Mouse (Mus musculus) liver, embryonic 15.5 days (tissue): ENCODE data around the gene Agbl3. TPM values are rescaled to one million over a fixed set of nuclear protein-coding genes. Genes with fewer than 3 reads are reported as not detected.
A peak's percentile ranks its signal among the peaks of the same experiment; 100 is the strongest.

Experiments used
- ATAC-seq: fragments of 200-750 bp; cut with Nextera tagmentation; 2 replicates; pipeline ENCODE4 v1.8.0; 2017; ENCODE audit warnings: moderate number of reproducible peaks, mild to moderate bottlenecking, moderate library complexity; ENCODE audit not compliant: insufficient read depth
- H3K27ac ChIP-seq: fragments of 300-500 bp; sonication (generic); replicated peaks from 2 replicates; pipeline ENCODE4 v1.5.1; 2015; ENCODE audit warnings: mild to moderate bottlenecking, inconsistent platforms
- H3K27me3 ChIP-seq: fragments of 300-500 bp; sonication (generic); 2 replicates; pipeline ENCODE4 v1.6.1; 2015; ENCODE audit warnings: mild to moderate bottlenecking, inconsistent platforms
- H3K36me3 ChIP-seq: fragments of 300-500 bp; sonication (generic); replicated peaks from 2 replicates; pipeline ENCODE4 v1.6.1; 2015; ENCODE audit warnings: moderate library complexity, mild to moderate bottlenecking, inconsistent platforms
- H3K4me1 ChIP-seq: fragments of 300-500 bp; sonication (generic); replicated peaks from 2 replicates; pipeline ENCODE4 v1.6.1; 2015; ENCODE audit warnings: inconsistent platforms
- H3K4me2 ChIP-seq: fragments of 300-500 bp; sonication (generic); 2 replicates; pipeline ENCODE4 v1.6.1; 2015; ENCODE audit warnings: moderate library complexity, mild to moderate bottlenecking, inconsistent platforms
- H3K4me3 ChIP-seq: fragments of 300-500 bp; sonication (generic); replicated peaks from 2 replicates; pipeline ENCODE4 v1.5.1; 2015; ENCODE audit warnings: mild to moderate bottlenecking, inconsistent platforms
- H3K9ac ChIP-seq: fragments of 300-500 bp; sonication (generic); 2 replicates; pipeline ENCODE4 v1.6.1; 2015; ENCODE audit warnings: moderate library complexity, mild to moderate bottlenecking, inconsistent platforms
- H3K9me3 ChIP-seq: fragments of 300-500 bp; sonication (generic); replicated peaks from 2 replicates; pipeline ENCODE4 v1.6.1; 2016; ENCODE audit warnings: inconsistent platforms
- WGBS: fragments of 180-500 bp; shearing (Covaris S2); methylation state at CpG from one replicate; pipeline ENCODE4 v1.1.7; 2015; ENCODE audit warnings: mixed read lengths; ENCODE audit not compliant: insufficient replicate concordance; 5-methylcytosine and 5-hydroxymethylcytosine counted together
- polyA plus RNA-seq: library from polyadenylated mRNA; unstranded; fragments of >200 nt; fragmentation: Nextera tagmentation; extraction: Ambion mirVana; gene quantifications from 2 replicates; pipeline ENCODE4 v1.2.1, GENCODE M21; 2015

Agbl3 gene
- polyA plus RNA-seq, 1 experiment from 2014 or later, result 2.4 TPM

DNA sequence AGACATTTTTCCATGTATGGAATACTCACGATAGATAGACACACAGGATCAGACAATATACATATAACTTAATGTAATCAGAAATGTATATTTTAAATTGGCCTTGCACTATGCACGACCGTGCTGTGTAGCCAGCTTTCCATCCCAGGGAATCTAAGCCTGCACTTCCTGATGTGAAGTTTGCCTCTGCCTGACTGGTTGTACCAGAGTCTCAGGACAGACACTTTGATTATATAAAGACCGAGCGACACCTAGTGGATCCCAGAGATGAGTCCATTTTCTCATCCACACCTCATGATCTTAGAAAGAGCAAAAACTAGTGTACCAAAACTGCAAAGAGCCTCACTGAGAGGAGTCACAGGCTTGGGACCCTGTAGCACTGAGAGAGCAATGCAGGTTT is 25.8 kb upstream of the Agbl3 start:
- Histone ChIP-seq H3K4me1 (0 out of 2 replicates have a peak, but pooled peaks cover 12% of the 10 kb centered on the region), H3K27ac (no peak overlapping the region), H3K36me3 (0 out of 2 replicates have a peak, but pooled peaks cover 16% of the 10 kb centered on the region), H3K9me3 (no peaks in the 10 kb centered on the region), H3K4me3 (no peak overlapping the region), H3K4me2 (no peak overlapping the region), H3K9ac (no peak overlapping the region), H3K27me3 (no peaks in the 10 kb centered on the region)
- no peak for ATAC-seq
- 27% methylated on average over 5 of the region's 5 CpGs for WGBS

- Histone ChIP-seq H3K9me3 (no peaks in the 10 kb centered on the region), H3K27ac (no peak overlapping the region), H3K4me1 (peaks cover 4% of the 10 kb centered on the region; the same call in 1 of the 2 replicates), H3K36me3 (peaks cover 31% of the 10 kb centered on the region; the same call in 1 of the 2 replicates), H3K9ac (no peak overlapping the region), H3K27me3 (no peaks in the 10 kb centered on the region), H3K4me3 (no peak overlapping the region), H3K4me2 (no peak overlapping the region)
- no peak for ATAC-seq
- WGBS, result 71% methylated on average over 2 of the region's 2 CpGs
These were observed 21.9 kb upstream of the Agbl3 start for GRCm38 (mm10) chr6:34758340-34758739.

DNA sequence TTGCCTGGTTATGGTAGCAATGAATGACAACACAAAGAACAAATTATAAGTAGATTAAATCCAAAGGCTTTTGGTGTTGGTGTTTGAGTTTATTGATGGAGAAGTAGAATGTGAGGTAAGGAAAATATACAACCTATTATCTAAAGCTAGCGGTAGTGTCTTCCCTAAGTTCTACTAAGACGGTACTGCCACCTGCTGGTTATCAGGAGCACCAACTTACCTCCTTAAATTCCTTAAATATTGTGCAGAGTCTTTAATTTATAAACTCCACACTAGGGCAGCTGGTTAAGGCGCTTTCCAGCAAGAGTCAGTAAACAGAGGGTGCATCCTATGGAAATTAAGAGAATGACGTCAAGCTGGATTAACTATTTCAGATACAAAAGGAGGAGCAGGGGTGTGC is 20.2 kb upstream of the Agbl3 start:
- WGBS, result 27% methylated on average over 4 of the region's 4 CpGs
- Histone ChIP-seq H3K4me2 (no peak overlapping the region), H3K9me3 (no peaks in the 10 kb centered on the region), H3K27me3 (no peaks in the 10 kb centered on the region), H3K4me3 (no peak overlapping the region), H3K27ac (no peak overlapping the region), H3K4me1 (peaks cover 4% of the 10 kb centered on the region; the same call in 1 of the 2 replicates), H3K9ac (no peak overlapping the region), H3K36me3 (peaks cover 38% of the 10 kb centered on the region; the same call in 1 of the 2 replicates)
- ATAC-seq, result no peak

- 56% methylated on average over 5 of the region's 5 CpGs for WGBS
- H3K9me3 ChIP-seq, result no peaks in the 10 kb centered on the region
- H3K4me3 ChIP-seq, result no peak overlapping the region
- H3K27ac ChIP-seq, result no peak overlapping the region
- H3K9ac ChIP-seq, result no peak overlapping the region
- no peak for ATAC-seq
- H3K4me2 ChIP-seq, result no peak overlapping the region
- H3K4me1 ChIP-seq, result peaks cover 16% of the 10 kb centered on the region; the same call in 1 of the 2 replicates
- H3K27me3 ChIP-seq, result no peaks in the 10 kb centered on the region
- peaks cover 43% of the 10 kb centered on the region; the same call in 1 of the 2 replicates for H3K36me3 ChIP-seq
These were observed 14.5 kb upstream of the Agbl3 start for GRCm38 (mm10) chr6:34765721-34766120.

DNA sequence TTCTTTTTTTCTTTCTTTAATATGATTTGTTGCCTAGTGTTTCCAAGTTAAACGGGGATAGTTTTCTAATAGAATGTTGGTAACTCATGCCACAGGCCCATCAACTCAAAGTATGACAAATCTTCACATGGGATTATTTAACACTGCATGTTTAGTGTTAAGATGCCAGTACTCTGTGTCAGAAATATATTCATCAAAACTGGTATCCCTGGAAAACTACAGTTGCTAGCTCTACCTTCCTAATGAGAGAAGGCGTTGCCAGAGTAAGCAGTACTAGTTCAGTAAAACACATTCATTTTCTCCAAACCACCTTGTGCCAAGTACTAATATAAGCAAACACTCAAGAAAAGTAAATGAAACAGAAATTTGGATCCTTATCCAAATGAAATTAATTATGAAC is 10.2 kb upstream of the Agbl3 start:
- Histone ChIP-seq H3K9me3 (no peaks in the 10 kb centered on the region), H3K27ac (no peak overlapping the region), H3K4me2 (no peak overlapping the region), H3K27me3 (no peaks in the 10 kb centered on the region), H3K36me3 (peaks cover 24% of the 10 kb centered on the region; the same call in 1 of the 2 replicates), H3K4me3 (no peak overlapping the region), H3K4me1 (peaks cover 13% of the 10 kb centered on the region; the same call in 1 of the 2 replicates), H3K9ac (no peak overlapping the region)
- ATAC-seq, result no peak
- WGBS, result 70% methylated on average over 2 of the region's 2 CpGs

DNA sequence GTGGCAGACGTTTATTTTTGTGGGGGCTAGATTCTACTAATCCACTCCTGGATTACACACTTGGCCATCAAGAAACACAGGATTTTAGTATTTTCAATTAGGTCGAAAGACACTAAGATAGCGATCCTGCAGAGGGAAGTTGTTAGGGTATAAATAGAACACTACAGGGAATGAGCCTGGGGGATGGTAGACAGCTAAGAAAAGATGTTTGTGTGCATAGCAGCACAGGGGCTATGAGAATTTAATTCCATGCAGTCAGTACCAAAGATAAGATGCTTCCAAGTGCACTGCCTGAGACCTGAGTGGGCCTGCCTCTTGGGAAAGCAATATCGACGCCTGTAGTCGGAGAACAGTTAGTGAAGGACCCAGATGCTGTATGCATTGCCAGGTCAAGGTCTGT is 9.7 kb upstream of the Agbl3 start:
- ATAC-seq, result no peak
- H3K27ac ChIP-seq, result no peak overlapping the region
- WGBS, result 54% methylated on average over 6 of the region's 6 CpGs

DNA sequence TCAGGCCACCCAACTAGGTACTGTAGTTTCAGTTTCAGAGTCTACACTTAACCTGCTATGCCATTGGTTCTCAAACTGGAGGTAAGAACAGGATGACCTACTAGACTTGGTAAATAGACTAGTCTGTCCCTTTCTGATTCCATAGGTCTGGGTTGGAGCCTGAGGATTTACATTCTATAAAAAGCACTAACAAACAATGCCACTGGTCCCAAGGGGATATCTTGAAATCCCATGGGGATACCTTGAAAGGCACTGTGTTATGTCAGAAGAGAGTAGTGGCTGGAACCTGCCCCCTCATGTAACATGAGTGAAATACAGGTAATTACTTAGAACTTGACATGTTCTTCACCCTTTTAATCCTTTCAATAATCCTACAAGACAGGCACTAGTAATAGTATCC is 3.8 kb upstream of the Agbl3 start:
- Histone ChIP-seq H3K27me3 (0 out of 2 replicates have a peak, but pooled peaks cover 3% of the 10 kb centered on the region), H3K36me3 (no peaks in the 10 kb centered on the region), H3K9me3 (no peaks in the 10 kb centered on the region), H3K9ac (no peak overlapping the region), H3K4me1 (peaks cover 7% of the 10 kb centered on the region), H3K27ac (no peak overlapping the region), H3K4me2 (no peak overlapping the region), H3K4me3 (no peak overlapping the region)
- no peak for ATAC-seq

More for the DNA sequence above, 9.7 kb upstream of the Agbl3 start:
- H3K4me2 ChIP-seq, result no peak overlapping the region
- no peak overlapping the region for H3K9ac ChIP-seq
- no peaks in the 10 kb centered on the region for H3K27me3 ChIP-seq
- H3K36me3 ChIP-seq, result peaks cover 22% of the 10 kb centered on the region; the same call in 1 of the 2 replicates
- peaks cover 13% of the 10 kb centered on the region; the same call in 1 of the 2 replicates for H3K4me1 ChIP-seq
- no peak overlapping the region for H3K4me3 ChIP-seq
- H3K9me3 ChIP-seq, result no peaks in the 10 kb centered on the region

DNA sequence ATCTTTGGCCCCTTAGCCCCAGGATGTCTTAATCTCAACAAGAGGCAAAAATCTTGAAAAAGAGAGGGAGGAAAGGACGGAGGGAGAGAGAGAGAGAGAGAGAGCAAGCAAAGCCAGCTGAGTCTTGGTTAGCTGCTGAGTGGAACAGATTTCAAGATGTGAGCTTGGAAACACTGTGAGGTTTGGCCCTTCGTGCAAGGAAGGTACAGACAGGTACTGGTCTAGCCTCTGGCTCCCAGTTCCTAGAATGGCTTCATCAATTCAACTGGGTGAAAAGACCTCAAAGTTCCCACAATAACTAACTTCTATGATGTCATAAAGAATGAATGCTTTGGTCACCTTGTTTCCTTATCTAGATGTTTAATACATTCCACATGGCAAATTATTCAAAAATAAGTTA is 3.1 kb upstream of the Agbl3 start:
- 58% methylated on average over 2 of the region's 2 CpGs for whole genome bisulfite sequencing
- H3K4me2 ChIP-seq, result no peak overlapping the region
- H3K27me3 ChIP-seq, result 0 out of 2 replicates have a peak, but pooled peaks cover 3% of the 10 kb centered on the region

DNA sequence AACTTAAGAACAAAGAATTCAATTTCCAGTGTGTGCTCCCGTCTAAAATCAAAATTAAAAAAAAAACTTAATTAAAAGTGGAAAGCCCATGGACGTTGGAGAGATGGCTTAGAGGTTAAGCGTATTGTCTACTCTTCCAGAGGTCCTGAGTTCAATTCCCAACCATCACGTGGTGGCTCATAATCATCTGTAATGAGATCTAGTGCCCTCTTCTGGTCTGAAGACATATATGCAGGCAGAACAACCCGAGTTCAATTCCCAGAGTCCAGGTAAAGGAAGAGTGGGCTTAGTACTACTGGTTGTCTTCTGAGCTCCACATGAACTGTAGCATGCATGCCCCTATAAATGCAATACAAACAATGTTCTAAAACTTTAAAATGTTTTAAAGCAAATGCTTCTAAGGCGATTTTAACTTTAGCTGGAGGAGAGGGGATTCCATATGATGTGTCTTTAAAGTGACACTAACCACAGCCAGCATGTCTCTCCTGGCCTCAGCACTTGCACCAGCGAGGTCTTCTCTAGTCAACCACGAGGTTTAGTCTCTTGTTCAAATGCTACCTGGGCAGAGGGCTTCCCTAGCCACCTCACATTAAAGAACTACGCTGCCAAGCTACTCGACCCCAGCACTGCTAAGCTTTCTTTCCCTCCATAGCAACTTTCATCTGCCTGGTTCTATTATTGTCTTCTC is 2.1 kb upstream of the Agbl3 start:
- H3K4me1 ChIP-seq, result peaks cover 7% of the 10 kb centered on the region
- no peak for ATAC-seq
- 0 out of 2 replicates have a peak, but pooled peaks cover 3% of the 10 kb centered on the region for H3K27me3 ChIP-seq
- no peaks in the 10 kb centered on the region for H3K36me3 ChIP-seq
- H3K4me3 ChIP-seq, result no peak overlapping the region
- no peaks in the 10 kb centered on the region for H3K9me3 ChIP-seq
- H3K27ac ChIP-seq, result no peak overlapping the region
- 54% methylated on average over 10 of the region's 10 CpGs for WGBS
- H3K9ac ChIP-seq, result no peak overlapping the region
- no peak overlapping the region for H3K4me2 ChIP-seq

More for the DNA sequence above, 3.1 kb upstream of the Agbl3 start:
- Histone ChIP-seq H3K9me3 (no peaks in the 10 kb centered on the region), H3K27ac (no peak overlapping the region), H3K9ac (no peak overlapping the region), H3K4me3 (no peak overlapping the region), H3K36me3 (no peaks in the 10 kb centered on the region), H3K4me1 (peaks cover 7% of the 10 kb centered on the region)
- ATAC-seq, result no peak

DNA sequence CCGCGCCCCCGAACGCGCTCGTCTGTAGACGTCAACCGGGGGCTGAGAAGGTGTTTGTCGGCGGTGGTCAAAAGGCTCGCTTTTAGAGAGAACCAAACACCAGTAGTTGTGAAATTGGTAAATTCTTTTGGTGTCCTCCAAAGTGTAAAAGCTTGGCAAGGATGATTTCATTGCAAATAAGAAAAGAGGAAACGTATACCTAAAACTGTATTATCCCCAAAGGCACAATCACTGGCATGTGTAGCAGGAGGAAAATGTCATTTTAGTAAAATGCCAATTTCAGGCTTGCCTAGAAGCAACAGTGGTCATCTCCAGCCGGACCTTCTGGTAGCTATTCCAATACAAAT is 684 bp downstream of the Agbl3 start:
- peak overlapping the region; percentile 74 for H3K4me3 ChIP-seq
- 3% methylated on average over 13 of the region's 13 CpGs for WGBS
- H3K36me3 ChIP-seq, result 0 out of 2 replicates have a peak, but pooled peaks cover 4% of the 10 kb centered on the region
- ATAC-seq, result no peak
- no peaks in the 10 kb centered on the region for H3K9me3 ChIP-seq
- H3K27me3 ChIP-seq, result 0 out of 2 replicates have a peak, but pooled peaks cover 3% of the 10 kb centered on the region
- peak overlapping the region; percentile 90 for H3K4me2 ChIP-seq
- H3K4me1 ChIP-seq, result peaks cover 7% of the 10 kb centered on the region
- peak overlapping the region; percentile 97 for H3K27ac ChIP-seq
- peak overlapping the region; percentile 84 for H3K9ac ChIP-seq

GRCm38 (mm10) chr6:34782493-34782892 is 2.3 kb downstream of the Agbl3 start:
- Histone ChIP-seq H3K9ac (no peak overlapping the region), H3K4me3 (no peak overlapping the region), H3K9me3 (no peaks in the 10 kb centered on the region), H3K27ac (no peak overlapping the region), H3K4me1 (peaks cover 7% of the 10 kb centered on the region), H3K27me3 (0 out of 2 replicates have a peak, but pooled peaks cover 3% of the 10 kb centered on the region), H3K36me3 (0 out of 2 replicates have a peak, but pooled peaks cover 5% of the 10 kb centered on the region), H3K4me2 (no peak overlapping the region)
- 68% methylated on average over 1 of the region's 1 CpGs for WGBS
- ATAC-seq, result no peak
